Mouse (Mus musculus): ENCODE measurements around the gene Rimbp3. TPM values are rescaled to one million over a fixed set of nuclear protein-coding genes. Genes with fewer than 3 reads are reported as not detected.
"Not testable (repeated sequence)": the region's sequence is repeated elsewhere in the genome, so short reads cannot be mapped to it uniquely, and the experiment has no call there.

Rimbp3 gene
- polyA plus RNA-seq (2012; rRNA removed), result 0.05 and 0.08 TPM in 2 replicates

- Histone ChIP-seq H3K27me3 (replicated peaks; ENCODE audit: control insufficient read depth, insufficient read depth, low read length) (no peaks in the 10 kb centered on the region), H3K4me1 (ENCODE audit: control insufficient read depth, insufficient read depth, low read length) (peaks cover 6% of the 10 kb centered on the region; the same call in 1 of the 2 replicates), H3K4me3 (ENCODE audit: insufficient read depth, low read depth, low read length) (peak within 1 kb of the TSS; percentile 61), H3K27ac (ENCODE audit: insufficient read depth, low read depth, low read length) (no peak within 1 kb of the TSS), H3K36me3 (ENCODE audit: control insufficient read depth, insufficient read depth, low read length) (no peaks in the 10 kb centered on the region)
- no peak for TF ChIP-seq POLR2A (IDR thresholded peaks at IDR 0.05; ENCODE audit: low read depth, low read length)
- TF ChIP-seq CTCF (conservative IDR thresholded peaks at IDR 0.05; ENCODE audit: insufficient read depth, insufficient read length, low read depth, low read length), result peak; percentile 74
- DNase-seq, result peak; percentile 86
- WGBS, result 4% methylated on average over 85 of the region's 85 CpGs
Measured at GRCm38 (mm10) chr16:17208389-17209361, at the start of gene Rimbp3. Gene Rimbp3 (plus strand): TSS chr16:17208603.

DNA sequence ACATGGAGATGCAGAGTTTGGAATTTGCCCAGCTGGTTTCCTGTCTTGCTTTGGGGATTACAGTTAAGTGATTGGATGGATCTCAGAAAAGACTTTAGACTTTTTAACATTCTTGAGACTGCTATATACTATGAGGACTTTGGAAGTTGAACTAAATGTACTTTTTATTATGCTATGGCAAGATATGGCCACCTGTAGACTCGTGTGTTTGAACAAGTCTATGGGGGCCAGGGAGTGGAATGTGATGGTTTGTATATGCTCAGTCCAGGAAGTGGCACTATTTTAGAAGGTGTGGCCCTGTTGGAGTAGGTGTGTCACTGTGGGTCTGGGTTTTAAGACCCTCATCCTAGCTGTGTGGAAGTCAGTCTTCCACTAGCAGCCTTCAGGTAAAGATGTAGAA is 42.9 kb upstream of the Rimbp3 start:
- 76% methylated on average over 1 of the region's 1 CpGs for WGBS
- not testable (repeated sequence) for H3K27ac ChIP-seq (ENCODE audit: insufficient read depth, low read depth, low read length)

DNA sequence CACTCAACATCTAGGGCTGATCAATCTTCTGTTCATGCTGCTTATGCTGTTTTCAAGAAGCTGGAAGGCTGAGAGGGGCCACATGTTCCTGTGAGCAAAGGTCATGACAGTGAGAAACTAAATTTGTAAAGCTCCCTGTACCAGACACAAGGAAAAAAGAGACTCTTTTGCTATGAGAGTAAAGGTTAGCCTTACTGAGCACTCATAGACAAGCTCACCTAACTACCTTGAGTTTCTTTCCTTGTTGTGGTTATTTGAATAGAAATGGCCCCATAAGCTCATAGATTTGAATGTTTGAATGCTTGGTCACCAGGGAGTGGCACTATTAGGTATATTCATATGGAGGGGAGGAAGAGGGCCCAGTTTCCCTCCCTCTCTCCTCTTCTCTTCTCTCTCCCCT is 41.2 kb upstream of the Rimbp3 start:
- Histone ChIP-seq H3K27ac (ENCODE audit: insufficient read depth, low read depth, low read length) (no peak overlapping the region), H3K27me3 (replicated peaks; ENCODE audit: control insufficient read depth, insufficient read depth, low read length) (no peaks in the 10 kb centered on the region), H3K4me3 (ENCODE audit: insufficient read depth, low read depth, low read length) (no peak overlapping the region), H3K36me3 (ENCODE audit: control insufficient read depth, insufficient read depth, low read length) (no peaks in the 10 kb centered on the region), H3K4me1 (ENCODE audit: control insufficient read depth, insufficient read depth, low read length) (peaks cover 6% of the 10 kb centered on the region; the same call in 1 of the 2 replicates)
- DNase-seq, result peak; percentile 46
- TF ChIP-seq CTCF (conservative IDR thresholded peaks at IDR 0.05; ENCODE audit: insufficient read depth, insufficient read length, low read depth, low read length) (no peak), POLR2A (IDR thresholded peaks at IDR 0.05; ENCODE audit: low read depth, low read length) (no peak)

More for the DNA sequence above, 42.9 kb upstream of the Rimbp3 start:
- not testable (repeated sequence) for H3K27me3 ChIP-seq (replicated peaks; ENCODE audit: control insufficient read depth, insufficient read depth, low read length); H3K4me1 ChIP-seq (ENCODE audit: control insufficient read depth, insufficient read depth, low read length); H3K4me3 ChIP-seq (ENCODE audit: insufficient read depth, low read depth, low read length); DNase-seq; H3K36me3 ChIP-seq (ENCODE audit: control insufficient read depth, insufficient read depth, low read length)

- no peak for DNase-seq
- Histone ChIP-seq H3K36me3 (ENCODE audit: control insufficient read depth, insufficient read depth, low read length) (peaks cover 3% of the 10 kb centered on the region), H3K27ac (ENCODE audit: insufficient read depth, low read depth, low read length) (no peak overlapping the region), H3K4me1 (ENCODE audit: control insufficient read depth, insufficient read depth, low read length) (peaks cover 6% of the 10 kb centered on the region; the same call in 1 of the 2 replicates), H3K27me3 (replicated peaks; ENCODE audit: control insufficient read depth, insufficient read depth, low read length) (no peaks in the 10 kb centered on the region), H3K4me3 (ENCODE audit: insufficient read depth, low read depth, low read length) (no peak overlapping the region)
- 73% methylated on average over 5 of the region's 5 CpGs for WGBS
- TF ChIP-seq CTCF (conservative IDR thresholded peaks at IDR 0.05; ENCODE audit: insufficient read depth, insufficient read length, low read depth, low read length), result no peak
- TF ChIP-seq POLR2A (IDR thresholded peaks at IDR 0.05; ENCODE audit: low read depth, low read length), result no peak
Measured at GRCm38 (mm10) chr16:17168049-17168448, 40.4 kb upstream of the Rimbp3 start.

DNA sequence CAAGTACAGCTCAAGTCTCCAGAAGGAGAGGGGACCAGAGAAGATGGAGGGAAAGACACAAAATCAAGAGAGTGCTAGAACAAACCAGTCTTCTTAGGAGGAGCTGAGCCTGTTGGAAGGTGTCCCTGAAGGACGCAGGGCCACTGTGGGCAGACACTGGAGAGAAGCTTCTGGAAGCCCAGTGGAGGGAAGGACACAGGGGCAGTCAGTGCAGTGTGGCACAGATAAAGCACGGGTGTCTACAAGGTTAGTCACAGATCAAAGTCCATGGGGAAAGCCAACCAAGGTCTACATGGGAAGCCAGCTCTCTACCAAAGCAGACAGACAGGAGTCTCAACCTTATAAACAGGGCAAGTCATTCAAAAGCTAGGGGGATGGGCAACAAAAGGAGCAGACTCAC is 32.6 kb upstream of the Rimbp3 start:
- TF ChIP-seq CTCF (conservative IDR thresholded peaks at IDR 0.05; ENCODE audit: insufficient read depth, insufficient read length, low read depth, low read length) (no peak), POLR2A (IDR thresholded peaks at IDR 0.05; ENCODE audit: low read depth, low read length) (no peak)
- H3K27me3 ChIP-seq (replicated peaks; ENCODE audit: control insufficient read depth, insufficient read depth, low read length), result no peaks in the 10 kb centered on the region
- H3K4me3 ChIP-seq (ENCODE audit: insufficient read depth, low read depth, low read length), result no peak overlapping the region
- H3K36me3 ChIP-seq (ENCODE audit: control insufficient read depth, insufficient read depth, low read length), result peaks cover 4% of the 10 kb centered on the region
- H3K4me1 ChIP-seq (ENCODE audit: control insufficient read depth, insufficient read depth, low read length), result 0 out of 2 replicates have a peak, but pooled peaks cover under 1% of the 10 kb centered on the region
- no peak overlapping the region for H3K27ac ChIP-seq (ENCODE audit: insufficient read depth, low read depth, low read length)
- peak; percentile 17 for DNase-seq
- WGBS, result 70% methylated on average over 2 of the region's 2 CpGs

GRCm38 (mm10) chr16:17177623-17178170 is 30.7 kb upstream of the Rimbp3 start:
- H3K4me3 ChIP-seq (ENCODE audit: insufficient read depth, low read depth, low read length), result no peak overlapping the region
- no peak for DNase-seq
- no peaks in the 10 kb centered on the region for H3K27me3 ChIP-seq (replicated peaks; ENCODE audit: control insufficient read depth, insufficient read depth, low read length)
- H3K36me3 ChIP-seq (ENCODE audit: control insufficient read depth, insufficient read depth, low read length), result peaks cover 2% of the 10 kb centered on the region
- no peak for TF ChIP-seq CTCF (conservative IDR thresholded peaks at IDR 0.05; ENCODE audit: insufficient read depth, insufficient read length, low read depth, low read length)
- no peak for TF ChIP-seq POLR2A (IDR thresholded peaks at IDR 0.05; ENCODE audit: low read depth, low read length)
- no peak overlapping the region for H3K27ac ChIP-seq (ENCODE audit: insufficient read depth, low read depth, low read length)
- H3K4me1 ChIP-seq (ENCODE audit: control insufficient read depth, insufficient read depth, low read length), result peaks cover 4% of the 10 kb centered on the region; the same call in 1 of the 2 replicates
- 94% methylated on average over 1 of the region's 1 CpGs for WGBS

GRCm38 (mm10) chr16:17179706-17180105 is 28.7 kb upstream of the Rimbp3 start:
- WGBS, result 96% methylated on average over 3 of the region's 3 CpGs
- Histone ChIP-seq H3K4me3 (ENCODE audit: insufficient read depth, low read depth, low read length) (no peak overlapping the region), H3K4me1 (ENCODE audit: control insufficient read depth, insufficient read depth, low read length) (peaks cover 4% of the 10 kb centered on the region; the same call in 1 of the 2 replicates), H3K27me3 (replicated peaks; ENCODE audit: control insufficient read depth, insufficient read depth, low read length) (no peaks in the 10 kb centered on the region), H3K36me3 (ENCODE audit: control insufficient read depth, insufficient read depth, low read length) (no peaks in the 10 kb centered on the region; the same call in 1 of the 2 replicates), H3K27ac (ENCODE audit: insufficient read depth, low read depth, low read length) (no peak overlapping the region)
- no peak for DNase-seq
- no peak for TF ChIP-seq CTCF (conservative IDR thresholded peaks at IDR 0.05; ENCODE audit: insufficient read depth, insufficient read length, low read depth, low read length)
- no peak for TF ChIP-seq POLR2A (IDR thresholded peaks at IDR 0.05; ENCODE audit: low read depth, low read length)

Data from kidney, adult 2 months (tissue).